Mouse (Mus musculus): ENCODE measurements around the gene Ccdc34. TPM values are rescaled to one million over a fixed set of nuclear protein-coding genes. Genes with fewer than 3 reads are reported as not detected.

Gene Ccdc34
- polyA plus RNA-seq, 1 experiment: 22.2 TPM

- H3K27ac ChIP-seq (ENCODE audit: insufficient read depth, low read depth, low read length): no peak overlapping the region
- no peak overlapping the region for H3K4me3 ChIP-seq (ENCODE audit: insufficient read depth, low read length)
- H3K4me1 ChIP-seq (ENCODE audit: control insufficient read depth, insufficient read depth, low read length): no peaks in the 10 kb centered on the region
- TF ChIP-seq POLR2A (IDR thresholded peaks at IDR 0.05; ENCODE audit: borderline replicate concordance, low read depth, low read length): no peak
- TF ChIP-seq CTCF (IDR thresholded peaks at IDR 0.05; ENCODE audit: low read depth, low read length): no peak
These were observed 38.4 kb upstream of the Ccdc34 start for GRCm38 (mm10) chr2:109979209-109979608.

- no peak for TF ChIP-seq POLR2A (IDR thresholded peaks at IDR 0.05; ENCODE audit: borderline replicate concordance, low read depth, low read length)
- no peak for TF ChIP-seq CTCF (IDR thresholded peaks at IDR 0.05; ENCODE audit: low read depth, low read length)
- no peaks in the 10 kb centered on the region for H3K4me1 ChIP-seq (ENCODE audit: control insufficient read depth, insufficient read depth, low read length)
- no peak overlapping the region for H3K27ac ChIP-seq (ENCODE audit: insufficient read depth, low read depth, low read length)
- H3K4me3 ChIP-seq (ENCODE audit: insufficient read depth, low read length): no peak overlapping the region
These were observed 34.2 kb upstream of the Ccdc34 start for GRCm38 (mm10) chr2:109983435-109983834.

- Histone ChIP-seq H3K27ac (ENCODE audit: insufficient read depth, low read depth, low read length) (no peak overlapping the region), H3K4me3 (ENCODE audit: insufficient read depth, low read length) (no peak overlapping the region), H3K4me1 (ENCODE audit: control insufficient read depth, insufficient read depth, low read length) (no peaks in the 10 kb centered on the region)
- TF ChIP-seq POLR2A (IDR thresholded peaks at IDR 0.05; ENCODE audit: borderline replicate concordance, low read depth, low read length): no peak
- TF ChIP-seq CTCF (IDR thresholded peaks at IDR 0.05; ENCODE audit: low read depth, low read length): no peak
These were observed 32.7 kb upstream of the Ccdc34 start for GRCm38 (mm10) chr2:109984930-109985329.

- Histone ChIP-seq H3K27ac (ENCODE audit: insufficient read depth, low read depth, low read length) (no peak overlapping the region), H3K4me3 (ENCODE audit: insufficient read depth, low read length) (no peak overlapping the region), H3K4me1 (ENCODE audit: control insufficient read depth, insufficient read depth, low read length) (no peaks in the 10 kb centered on the region)
- no peak for TF ChIP-seq CTCF (IDR thresholded peaks at IDR 0.05; ENCODE audit: low read depth, low read length)
- no peak for TF ChIP-seq POLR2A (IDR thresholded peaks at IDR 0.05; ENCODE audit: borderline replicate concordance, low read depth, low read length)
These were observed 32.1 kb upstream of the Ccdc34 start for GRCm38 (mm10) chr2:109985560-109985959.

- TF ChIP-seq CTCF (IDR thresholded peaks at IDR 0.05; ENCODE audit: low read depth, low read length) (no peak), POLR2A (IDR thresholded peaks at IDR 0.05; ENCODE audit: borderline replicate concordance, low read depth, low read length) (no peak)
- H3K4me3 ChIP-seq (ENCODE audit: insufficient read depth, low read length): no peak overlapping the region
- H3K27ac ChIP-seq (ENCODE audit: insufficient read depth, low read depth, low read length): no peak overlapping the region
- no peaks in the 10 kb centered on the region for H3K4me1 ChIP-seq (ENCODE audit: control insufficient read depth, insufficient read depth, low read length)
These were observed 31.4 kb upstream of the Ccdc34 start for GRCm38 (mm10) chr2:109986036-109986785.

- TF ChIP-seq POLR2A (IDR thresholded peaks at IDR 0.05; ENCODE audit: borderline replicate concordance, low read depth, low read length) (no peak), CTCF (IDR thresholded peaks at IDR 0.05; ENCODE audit: low read depth, low read length) (no peak)
- H3K4me1 ChIP-seq (ENCODE audit: control insufficient read depth, insufficient read depth, low read length): no peaks in the 10 kb centered on the region
- no peak overlapping the region for H3K27ac ChIP-seq (ENCODE audit: insufficient read depth, low read depth, low read length)
These were observed 29.7 kb upstream of the Ccdc34 start for GRCm38 (mm10) chr2:109987946-109988345.

GRCm38 (mm10) chr2:109989196-109989595 is 28.4 kb upstream of the Ccdc34 start:
- H3K27ac ChIP-seq (ENCODE audit: insufficient read depth, low read depth, low read length): no peak overlapping the region
- H3K4me3 ChIP-seq (ENCODE audit: insufficient read depth, low read length): no peak overlapping the region
- TF ChIP-seq POLR2A (IDR thresholded peaks at IDR 0.05; ENCODE audit: borderline replicate concordance, low read depth, low read length): no peak
- TF ChIP-seq CTCF (IDR thresholded peaks at IDR 0.05; ENCODE audit: low read depth, low read length): no peak
- no peaks in the 10 kb centered on the region for H3K4me1 ChIP-seq (ENCODE audit: control insufficient read depth, insufficient read depth, low read length)

More at GRCm38 (mm10) chr2:109987946-109988345, 29.7 kb upstream of the Ccdc34 start:
- no peak overlapping the region for H3K4me3 ChIP-seq (ENCODE audit: insufficient read depth, low read length)

- Histone ChIP-seq H3K27ac (ENCODE audit: insufficient read depth, low read depth, low read length) (no peak overlapping the region), H3K4me1 (ENCODE audit: control insufficient read depth, insufficient read depth, low read length) (no peaks in the 10 kb centered on the region), H3K4me3 (ENCODE audit: insufficient read depth, low read length) (no peak overlapping the region)
- TF ChIP-seq POLR2A (IDR thresholded peaks at IDR 0.05; ENCODE audit: borderline replicate concordance, low read depth, low read length) (no peak), CTCF (IDR thresholded peaks at IDR 0.05; ENCODE audit: low read depth, low read length) (no peak)
These were observed 27.7 kb upstream of the Ccdc34 start for GRCm38 (mm10) chr2:109989679-109990473.

- Histone ChIP-seq H3K4me1 (ENCODE audit: control insufficient read depth, insufficient read depth, low read length) (no peaks in the 10 kb centered on the region), H3K27ac (ENCODE audit: insufficient read depth, low read depth, low read length) (no peak overlapping the region), H3K4me3 (ENCODE audit: insufficient read depth, low read length) (no peak overlapping the region)
- TF ChIP-seq POLR2A (IDR thresholded peaks at IDR 0.05; ENCODE audit: borderline replicate concordance, low read depth, low read length) (no peak), CTCF (IDR thresholded peaks at IDR 0.05; ENCODE audit: low read depth, low read length) (no peak)
These were observed 25.9 kb upstream of the Ccdc34 start for GRCm38 (mm10) chr2:109991754-109992153.

Measured in bone marrow macrophage, adult 2 months (primary cell).